Mouse (Mus musculus): ENCODE results near the gene Olfr1128.
"Not testable (repeated sequence)": the region's sequence is repeated elsewhere in the genome, so short reads cannot be mapped to it uniquely, and the experiment has no call there.

Gene Olfr1128

GRCm38 (mm10) chr2:87545442-87545841 is at the start of gene Olfr1128:
Gene Olfr1128, minus strand, starts transcription at chr2:87545542.
- no peak for DNase-seq (ENCODE audit: low spot score)

- DNase-seq (ENCODE audit: low spot score), result not testable (repeated sequence)
Measured at GRCm38 (mm10) chr2:87573602-87574001, 28.3 kb upstream of the Olfr1128 start, which contains the start of gene Olfr1129. Gene Olfr1129, plus strand, starts transcription at chr2:87573902.

GRCm38 (mm10) chr2:87534826-87535225 is 10.5 kb downstream of the Olfr1128 start:
- no peak for DNase-seq (ENCODE audit: low spot score)

- DNase-seq (ENCODE audit: low spot score), result no peak
Measured at GRCm38 (mm10) chr2:87531496-87531895, 13.8 kb downstream of the Olfr1128 start, which contains the start of gene Olfr153. Gene Olfr153, plus strand, starts transcription at chr2:87531796.

GRCm38 (mm10) chr2:87525899-87526616 is 19.3 kb downstream of the Olfr1128 start:
- not testable (repeated sequence) for DNase-seq (ENCODE audit: low spot score)

GRCm38 (mm10) chr2:87520651-87521050 is 24.7 kb downstream of the Olfr1128 start:
- DNase-seq (ENCODE audit: low spot score), result no peak

GRCm38 (mm10) chr2:87516581-87516980 is 28.8 kb downstream of the Olfr1128 start:
- DNase-seq (ENCODE audit: low spot score), result no peak

- DNase-seq (ENCODE audit: low spot score), result no peak
Measured at GRCm38 (mm10) chr2:87515457-87516060, 29.8 kb downstream of the Olfr1128 start.

- DNase-seq (ENCODE audit: low spot score), result no peak
Measured at GRCm38 (mm10) chr2:87515046-87515445, 30.3 kb downstream of the Olfr1128 start.

- DNase-seq (ENCODE audit: low spot score), result no peak
Measured at GRCm38 (mm10) chr2:87506265-87506664, 39.1 kb downstream of the Olfr1128 start, which contains the start of gene Pramel6. Gene Pramel6, plus strand, starts transcription at chr2:87506565.

GRCm38 (mm10) chr2:87496993-87497392 is 48.3 kb downstream of the Olfr1128 start, which contains the start of gene Pramel7:
Gene Pramel7, minus strand, starts transcription at chr2:87497093.
- DNase-seq (ENCODE audit: low spot score), result not testable (repeated sequence)

All from yolk sac, embryonic 10.5 days (tissue).